Mouse (Mus musculus): ENCODE measurements around the gene Mfsd9.

Mfsd9 gene

DNA sequence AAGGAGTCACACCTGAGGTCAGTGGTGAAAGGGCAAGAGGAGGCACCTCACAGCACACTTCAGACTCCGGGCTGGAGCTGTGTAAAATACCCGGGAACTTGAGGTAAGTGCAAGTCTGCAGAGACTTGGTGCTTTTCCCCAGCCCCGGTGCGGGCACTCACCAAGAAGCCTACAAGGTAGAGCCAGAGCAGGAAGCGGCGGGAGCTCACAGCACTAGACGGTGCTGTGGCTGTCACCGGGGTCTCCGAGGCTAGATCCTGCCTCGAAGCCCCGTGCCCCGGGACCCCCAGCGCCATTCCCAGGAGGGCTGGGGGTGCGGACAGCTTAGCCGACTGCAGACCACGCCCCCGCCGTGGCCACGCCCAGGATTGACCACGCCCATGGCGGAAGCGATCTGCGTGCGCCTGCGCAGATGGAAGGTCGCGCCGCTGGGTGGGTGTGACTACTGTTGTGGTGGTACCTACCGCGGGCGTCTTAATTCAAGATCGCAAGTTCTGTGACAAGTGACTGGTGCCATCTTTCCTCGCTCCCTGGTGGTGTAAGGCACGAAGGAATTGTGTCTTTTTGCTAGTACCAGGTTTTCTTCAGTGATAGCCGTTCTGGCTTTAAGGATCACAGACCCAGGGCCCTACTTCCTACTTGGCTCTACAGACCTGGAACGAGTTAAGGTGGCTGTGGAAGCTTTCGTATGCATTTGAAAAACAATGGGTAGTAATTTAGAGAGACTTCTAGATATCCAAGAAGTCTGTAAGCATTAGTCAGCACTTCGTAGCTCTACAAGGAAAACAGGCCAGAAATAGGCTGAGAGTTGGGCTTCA, at the start of gene Mfsd9:
Gene Mfsd9 (minus strand): TSS at position 364 of the 818 bp plus-strand sequence.
- CTCF ChIA-PET: no interaction called here

DNA sequence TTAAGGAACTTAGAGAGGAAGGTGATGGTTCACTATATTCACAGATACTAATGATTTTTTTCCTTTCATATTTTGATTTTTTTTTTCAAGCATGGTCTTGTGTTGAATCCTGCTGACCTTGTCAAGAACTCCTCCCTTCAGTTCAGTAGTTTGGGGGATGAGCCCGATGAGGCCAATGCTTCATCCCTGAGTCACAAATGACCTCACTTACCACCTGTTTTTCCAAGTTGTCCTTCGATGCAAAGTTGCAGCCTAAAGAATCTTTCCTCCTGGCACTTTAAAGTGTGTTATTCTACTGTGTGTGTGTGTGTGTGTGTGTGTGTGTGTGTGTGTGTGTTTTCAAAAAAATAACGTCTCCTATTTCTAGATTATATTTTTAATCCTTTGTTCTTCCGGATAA, 45.0 kb upstream of the Mfsd9 start:
- CTCF ChIA-PET: no interaction called here

DNA sequence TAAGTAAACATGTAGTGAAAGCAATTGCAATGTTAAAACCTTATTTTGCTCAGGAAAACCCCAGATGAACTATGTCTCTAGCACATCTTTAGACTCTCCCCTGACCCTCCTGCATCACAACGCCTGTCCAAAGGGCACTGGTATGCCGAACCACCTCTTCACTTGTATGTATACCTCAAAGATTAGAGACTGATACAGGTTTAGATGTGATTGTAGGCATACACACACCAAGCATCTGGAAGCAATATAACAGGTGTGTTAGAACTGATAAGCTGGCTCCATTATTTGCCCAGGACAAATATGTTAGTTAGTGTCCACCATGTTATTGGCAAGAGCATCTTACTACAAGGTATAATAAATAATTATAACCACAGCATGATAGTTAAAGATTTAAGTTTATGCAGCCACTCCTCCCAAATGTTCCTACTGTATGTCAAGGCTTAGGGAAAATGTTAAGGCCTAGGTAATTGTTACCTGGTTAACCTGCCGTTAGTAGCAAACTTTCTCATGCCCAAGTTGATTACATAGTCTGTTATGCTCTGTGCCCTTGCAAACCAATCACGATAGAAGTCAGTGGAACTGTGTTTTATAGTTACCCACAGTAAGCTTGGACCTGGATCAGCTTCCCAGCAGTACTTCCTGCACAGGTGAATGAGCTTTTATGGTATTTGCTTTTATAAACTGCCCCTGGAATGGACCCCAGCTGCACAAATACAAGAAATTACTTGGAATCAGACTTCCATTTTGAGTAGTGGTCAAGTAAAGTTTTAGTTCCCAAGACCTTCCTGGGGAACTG, 40.4 kb upstream of the Mfsd9 start:
- CTCF ChIA-PET: no interaction called here

DNA sequence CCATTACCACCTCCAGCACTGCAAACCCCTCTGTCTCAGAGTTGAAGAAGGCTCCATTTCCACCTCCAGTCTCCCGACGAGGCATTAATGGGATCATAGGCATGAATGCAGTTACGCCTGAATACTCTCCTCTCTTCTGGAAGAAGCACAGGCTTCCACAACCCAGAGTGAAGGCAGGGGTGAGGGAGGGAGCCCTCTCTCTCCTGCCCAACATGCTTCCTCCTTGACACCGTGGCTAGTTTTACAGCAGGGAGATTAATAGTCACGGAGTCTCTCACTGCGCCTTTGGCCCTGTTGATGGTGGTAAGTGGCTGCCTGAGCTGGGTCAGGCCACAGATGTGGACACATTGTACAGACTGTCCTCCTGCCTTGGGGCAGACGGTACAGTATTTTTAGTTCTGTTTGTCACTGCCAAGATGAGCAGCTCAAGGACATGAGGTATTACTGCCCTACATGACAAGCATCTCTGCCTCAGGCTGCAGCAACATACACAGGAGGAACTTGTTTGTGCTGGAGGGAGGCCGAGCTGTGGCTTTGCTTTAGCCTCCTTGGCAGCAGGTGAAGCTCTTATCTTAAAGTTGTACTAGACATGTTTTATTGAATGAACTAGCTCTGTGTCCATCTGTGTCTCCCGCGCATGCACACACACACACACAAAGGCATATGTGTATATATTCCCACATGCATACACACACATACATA, 38.9 kb upstream of the Mfsd9 start:
- CTCF ChIA-PET: no interaction called here

DNA sequence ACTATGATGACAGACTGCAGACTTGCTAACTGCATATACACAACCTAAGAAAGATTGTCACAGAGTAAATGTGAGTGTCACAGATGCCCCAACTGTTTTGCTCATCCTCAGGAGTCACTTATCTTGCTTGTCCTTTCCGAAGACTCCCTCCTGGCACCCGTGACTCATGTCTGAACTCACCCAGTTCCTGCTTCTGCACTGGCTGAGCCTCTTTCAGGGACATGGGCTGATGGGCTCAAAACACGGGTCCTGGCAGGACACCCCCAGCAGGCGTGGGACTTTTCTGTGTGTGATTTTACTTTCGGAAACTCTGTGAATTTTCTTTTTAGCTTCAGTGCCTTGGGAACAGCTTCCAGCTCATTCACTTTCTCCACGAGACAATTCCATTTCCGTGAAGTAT, 35.3 kb upstream of the Mfsd9 start:
- CTCF ChIA-PET: no interaction called here

DNA sequence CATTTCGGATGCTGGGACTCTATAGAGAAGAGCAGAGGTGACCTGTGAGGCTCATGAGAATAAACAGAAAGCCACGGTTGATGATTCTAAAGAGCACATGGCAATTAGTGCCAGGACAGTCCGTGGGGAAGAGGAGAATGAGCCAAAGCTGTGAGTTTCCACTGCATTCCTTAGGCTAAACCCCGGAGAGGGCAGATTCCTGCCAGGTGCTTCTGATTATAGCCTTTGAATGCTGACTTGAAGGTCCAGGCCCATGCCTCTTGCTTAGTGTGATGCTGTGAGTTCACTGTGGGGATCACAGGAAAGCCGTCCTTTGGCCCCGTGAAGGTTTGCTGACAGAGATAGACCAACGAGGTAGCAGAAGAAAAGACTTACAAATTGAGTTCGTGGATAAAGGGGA, 34.4 kb upstream of the Mfsd9 start:
- CTCF ChIA-PET: no interaction called here

DNA sequence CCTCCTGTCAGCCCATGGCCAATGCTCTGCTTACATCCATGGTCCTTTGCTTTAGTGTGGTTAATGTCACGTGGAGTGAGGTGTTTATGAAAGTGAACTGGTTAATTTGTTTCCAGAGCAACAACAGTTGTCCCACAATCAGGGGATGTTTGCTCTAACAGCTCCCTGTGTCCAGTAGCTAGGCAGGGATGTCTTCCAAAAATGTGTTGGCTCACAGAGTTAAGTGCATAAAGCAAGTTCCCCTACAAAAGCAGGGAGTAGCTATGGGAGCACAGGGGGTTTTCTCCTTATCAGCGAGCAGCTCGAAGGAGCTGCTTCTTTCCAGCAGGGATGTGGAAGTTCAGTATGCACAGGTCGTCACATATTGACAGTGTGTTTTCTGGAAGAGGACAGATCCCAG, 34.0 kb upstream of the Mfsd9 start:
- CTCF ChIA-PET: no interaction called here

DNA sequence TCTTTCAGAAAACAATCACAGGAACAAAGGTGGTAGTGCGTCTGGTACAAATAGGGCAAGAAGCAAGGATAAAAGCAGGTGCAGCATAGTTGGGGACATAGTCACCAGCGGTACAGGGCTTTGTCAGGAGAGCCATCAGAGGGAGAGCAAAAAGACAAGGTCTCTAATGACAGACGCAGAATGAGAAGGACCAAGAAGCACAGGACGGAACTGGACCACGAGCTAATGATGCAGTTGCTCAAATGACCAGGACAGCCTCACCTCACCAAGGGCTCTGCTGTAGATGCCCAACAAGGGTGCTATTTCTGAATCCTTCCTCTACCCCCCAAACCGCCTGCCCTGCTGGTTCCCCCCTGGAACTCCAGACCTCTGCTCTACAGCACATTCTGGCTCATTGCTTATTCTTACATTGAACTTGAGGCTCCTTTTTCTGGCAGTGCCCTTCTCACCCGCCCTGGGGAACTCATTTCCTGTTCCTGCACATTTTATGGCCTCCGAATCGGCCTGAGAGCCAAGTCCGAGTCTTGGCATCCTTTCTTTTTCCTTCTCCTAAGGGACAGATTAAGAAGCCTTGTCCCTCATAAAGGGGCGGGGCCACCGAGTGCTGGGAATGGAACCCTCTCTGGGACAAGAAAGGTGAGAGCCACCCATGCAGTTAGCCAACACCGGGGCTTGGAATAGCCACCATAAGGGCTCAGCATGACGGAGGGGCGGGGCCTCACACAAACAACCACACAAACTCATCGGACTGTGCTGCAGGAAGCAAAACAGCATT, 24.8 kb upstream of the Mfsd9 start:
- CTCF ChIA-PET: no interaction called here

DNA sequence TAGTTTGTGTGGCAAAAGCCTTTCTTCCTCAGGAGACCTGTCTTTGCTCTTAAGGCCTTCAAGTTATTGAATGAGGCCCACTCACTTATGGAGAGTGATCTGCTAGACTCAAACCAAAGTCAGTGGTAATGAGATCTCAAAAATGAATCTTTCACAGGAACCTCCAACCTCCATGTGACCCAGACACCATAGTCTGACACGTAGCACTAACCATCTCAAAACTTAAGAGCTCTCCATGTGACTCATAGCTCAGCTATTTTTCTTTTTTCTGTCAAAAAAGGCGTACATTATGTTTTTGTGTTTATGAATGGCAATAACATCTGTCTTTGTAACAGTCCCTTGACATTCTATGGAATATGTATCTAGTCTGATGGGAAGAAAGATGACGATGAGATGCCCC, 18.2 kb upstream of the Mfsd9 start:
- CTCF ChIA-PET: no interaction called here

DNA sequence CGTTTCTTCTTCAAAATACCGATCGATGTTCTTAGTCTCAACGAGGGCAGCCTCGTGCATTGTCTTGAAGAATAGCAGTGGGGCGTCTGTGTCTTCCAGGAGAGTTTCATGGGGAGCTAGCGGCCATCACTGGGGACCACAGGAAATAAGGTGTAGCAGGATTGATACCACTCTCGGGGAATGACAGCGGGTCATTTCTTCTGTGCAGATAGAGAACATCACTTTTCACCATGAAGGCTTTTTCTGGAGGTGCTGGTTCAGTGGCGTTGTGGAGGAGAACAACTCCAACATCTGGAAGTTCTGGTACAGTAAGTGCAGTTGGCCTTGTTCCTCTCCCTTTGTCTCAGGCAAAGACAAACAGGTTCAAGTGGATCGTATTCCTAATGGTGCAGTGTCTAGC, 15.4 kb upstream of the Mfsd9 start:
- CTCF ChIA-PET: no interaction called here

DNA sequence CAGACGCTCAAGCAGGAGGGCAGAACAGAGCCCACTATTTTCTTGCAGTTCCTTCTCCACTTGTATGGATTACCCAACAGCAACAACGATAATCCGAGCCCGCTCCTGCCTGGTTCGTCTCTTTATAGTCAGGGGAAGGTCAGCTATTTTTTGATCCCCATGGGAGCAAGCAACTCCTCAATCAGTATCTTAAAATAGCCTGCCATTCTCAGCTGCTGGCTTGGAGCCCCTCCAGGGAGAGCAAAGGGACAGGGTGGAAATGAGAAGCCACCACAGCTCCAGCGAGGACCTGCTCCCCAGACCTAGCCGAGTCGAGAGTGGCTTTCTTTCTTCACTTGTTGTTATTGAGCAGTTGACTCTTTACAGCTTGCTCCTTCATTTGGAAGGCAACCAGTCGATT, 14.9 kb upstream of the Mfsd9 start, which contains the start of gene Tmem182:
Gene Tmem182 (plus strand): TSS at position 251 of the 400 bp plus-strand sequence.
- CTCF ChIA-PET: no interaction called here

DNA sequence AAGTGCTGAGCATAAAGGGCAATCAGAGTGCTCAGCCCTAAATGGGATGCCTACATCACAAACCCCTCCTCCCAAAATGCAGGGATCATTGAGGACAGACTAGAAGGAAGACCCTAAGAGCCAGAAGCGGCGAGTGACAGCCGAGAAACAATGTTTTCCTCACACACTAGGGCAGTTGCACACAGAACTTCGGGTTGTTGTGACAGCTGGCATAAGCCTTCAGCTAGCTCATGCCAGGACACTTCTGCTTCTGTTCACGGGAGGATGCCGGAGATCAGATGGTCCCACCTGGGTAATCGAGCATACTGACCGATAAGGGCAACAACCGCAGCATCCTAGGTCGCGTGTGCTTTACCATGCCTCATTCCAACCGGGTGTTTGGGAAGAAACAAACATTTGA, 13.6 kb upstream of the Mfsd9 start:
- CTCF ChIA-PET: no interaction called here

DNA sequence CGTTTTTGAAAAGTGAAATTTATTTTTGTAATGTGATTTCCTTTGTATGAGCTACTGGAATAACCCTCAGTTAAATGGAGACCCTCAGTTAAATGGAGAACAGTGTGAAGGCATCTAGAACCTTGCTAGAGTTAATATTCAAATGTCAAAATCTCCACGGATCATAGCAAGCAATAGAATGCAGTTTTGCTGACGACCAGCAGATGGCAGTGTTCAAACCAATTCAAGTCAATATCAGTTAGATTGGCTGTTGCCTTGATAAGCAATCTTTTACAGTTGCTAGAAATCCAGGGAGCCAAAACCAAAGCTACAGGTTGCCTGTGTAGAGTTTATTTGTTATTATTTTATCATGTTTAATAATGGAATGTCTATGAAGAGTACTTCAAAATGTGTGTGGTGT, 12.3 kb upstream of the Mfsd9 start:
- CTCF ChIA-PET: interaction anchor here (0.6 kb wide), 1 partner anchor 64 kb away, joined by 14 read pairs; no protein-coding TSS in a partner anchor

DNA sequence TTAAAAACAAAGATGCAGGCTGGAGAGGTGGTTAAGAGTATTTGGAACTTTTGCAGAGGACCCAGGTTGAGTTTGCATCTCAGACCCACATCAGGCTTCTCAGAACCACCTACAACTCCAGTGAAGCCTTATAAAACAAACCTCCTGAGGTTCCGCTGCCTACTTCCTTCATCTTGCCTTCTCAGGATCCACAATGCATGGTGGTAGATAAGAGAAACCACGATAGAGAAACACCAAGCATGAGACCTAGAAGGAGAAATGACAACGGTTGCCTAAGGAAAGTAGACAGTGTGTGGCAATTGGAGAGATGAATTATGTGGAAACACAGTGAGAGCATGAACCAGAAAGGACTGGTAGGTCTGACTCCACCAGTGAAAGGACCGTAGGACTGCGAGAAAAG, 10.4 kb upstream of the Mfsd9 start:
- CTCF ChIA-PET: no interaction called here

DNA sequence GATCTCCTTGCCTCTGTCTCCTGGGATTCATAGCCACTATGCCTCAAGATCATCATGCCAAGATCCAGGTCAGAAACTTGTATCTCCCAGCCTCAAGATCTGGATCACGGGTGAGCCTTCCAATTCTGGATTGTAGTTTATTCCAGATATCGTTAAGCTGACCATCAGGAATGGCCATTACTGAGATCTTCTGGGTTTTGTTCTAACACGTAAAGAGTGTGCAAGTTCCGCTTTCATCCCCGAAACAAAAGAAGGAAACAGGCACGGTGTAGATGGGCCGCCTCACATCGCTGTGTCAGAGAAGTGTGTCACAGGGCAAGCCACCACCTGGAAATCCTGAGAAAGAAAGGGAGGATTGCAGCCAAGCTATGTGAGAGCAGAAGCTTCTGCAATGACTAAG, 8.6 kb upstream of the Mfsd9 start:
- CTCF ChIA-PET: no interaction called here

DNA sequence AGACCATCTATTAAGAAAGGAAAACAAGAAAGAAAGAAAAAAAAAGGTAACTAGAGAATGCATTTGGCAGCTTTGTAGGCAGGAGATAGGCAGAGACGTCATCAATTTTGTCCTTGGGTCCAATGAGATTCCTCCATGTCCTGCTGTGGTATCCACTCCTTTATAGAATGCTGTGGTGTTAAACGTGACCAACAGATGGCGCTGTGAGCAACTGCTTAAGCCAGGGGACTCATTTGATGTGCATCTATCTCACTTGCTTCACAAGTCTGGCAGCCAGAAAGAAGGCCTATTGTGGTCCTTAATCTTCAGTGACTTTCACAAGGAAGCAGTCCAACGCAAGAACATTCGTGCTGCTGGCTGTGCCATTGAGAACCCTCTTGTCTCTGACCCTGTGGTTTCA, 6.9 kb upstream of the Mfsd9 start:
- CTCF ChIA-PET: no interaction called here

DNA sequence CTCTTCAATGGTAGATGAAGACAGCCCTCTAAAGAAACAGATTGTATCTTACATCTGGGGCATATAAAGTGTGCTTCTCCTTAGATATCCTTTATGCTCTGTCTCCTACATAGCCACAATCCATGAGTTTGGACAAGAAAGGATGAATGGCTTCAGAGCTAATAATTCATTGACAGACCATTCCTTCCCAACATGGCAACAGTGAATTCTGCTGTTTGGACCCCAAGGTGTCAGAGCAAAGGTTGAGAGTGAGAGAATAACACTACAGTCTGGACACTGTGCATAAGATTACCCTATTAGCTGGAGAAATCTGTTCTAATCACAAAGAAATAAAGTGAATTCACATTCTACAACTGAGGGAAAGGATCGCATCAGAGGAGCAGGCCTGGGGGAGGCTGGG, 5.0 kb upstream of the Mfsd9 start:
- CTCF ChIA-PET: no interaction called here

DNA sequence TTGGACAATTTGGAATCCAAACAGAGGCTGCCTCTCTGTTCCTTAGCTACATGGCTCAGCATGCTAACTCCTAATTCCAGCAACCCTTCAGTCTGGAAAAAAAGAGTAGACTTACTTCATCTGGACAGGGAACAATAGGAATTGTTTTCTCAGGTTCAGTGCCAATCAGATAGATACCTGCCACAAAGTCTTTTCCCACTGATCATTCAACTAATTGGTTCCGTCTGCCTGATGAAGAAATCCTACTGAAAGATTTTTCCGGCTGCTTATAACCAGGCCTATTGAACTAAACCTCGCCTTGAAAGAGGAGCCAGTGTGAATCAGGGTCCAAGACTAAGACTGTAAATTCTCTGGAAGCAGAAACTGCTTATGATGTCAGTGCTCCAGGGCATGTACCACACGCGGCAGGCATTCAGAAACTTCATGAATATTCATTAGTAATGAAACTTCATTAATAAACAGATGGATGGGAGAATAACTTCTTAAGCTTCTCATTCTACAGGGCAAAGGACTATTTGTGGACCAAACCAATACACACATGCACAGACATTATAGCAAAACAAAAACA, 737 bp downstream of the Mfsd9 start:
- CTCF ChIA-PET: interaction anchor here (0.5 kb wide), 1 partner anchor 1688 kb away, joined by 4 read pairs; no protein-coding TSS in a partner anchor

DNA sequence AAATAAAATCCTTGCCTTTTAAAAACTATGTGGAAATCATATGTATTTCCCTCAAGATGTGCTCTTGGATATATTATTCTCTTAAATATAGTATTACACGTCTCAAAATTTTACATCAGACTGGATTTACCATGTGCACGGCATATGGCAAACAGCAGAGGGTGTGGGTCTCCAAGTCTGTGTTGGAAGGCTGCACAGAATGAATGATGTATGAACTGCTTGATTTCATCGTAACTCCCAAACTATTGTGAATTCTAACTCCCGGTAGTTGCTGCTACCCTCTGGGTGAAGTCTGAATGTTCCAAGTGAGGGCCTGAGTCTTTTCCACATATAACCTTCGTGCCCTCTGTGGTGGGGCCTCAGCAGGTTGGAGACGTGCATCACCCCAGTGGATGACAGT, 1.5 kb downstream of the Mfsd9 start:
- CTCF ChIA-PET: interaction anchor here (0.5 kb wide), 1 partner anchor 1687 kb away, joined by 4 read pairs; no protein-coding TSS in a partner anchor

DNA sequence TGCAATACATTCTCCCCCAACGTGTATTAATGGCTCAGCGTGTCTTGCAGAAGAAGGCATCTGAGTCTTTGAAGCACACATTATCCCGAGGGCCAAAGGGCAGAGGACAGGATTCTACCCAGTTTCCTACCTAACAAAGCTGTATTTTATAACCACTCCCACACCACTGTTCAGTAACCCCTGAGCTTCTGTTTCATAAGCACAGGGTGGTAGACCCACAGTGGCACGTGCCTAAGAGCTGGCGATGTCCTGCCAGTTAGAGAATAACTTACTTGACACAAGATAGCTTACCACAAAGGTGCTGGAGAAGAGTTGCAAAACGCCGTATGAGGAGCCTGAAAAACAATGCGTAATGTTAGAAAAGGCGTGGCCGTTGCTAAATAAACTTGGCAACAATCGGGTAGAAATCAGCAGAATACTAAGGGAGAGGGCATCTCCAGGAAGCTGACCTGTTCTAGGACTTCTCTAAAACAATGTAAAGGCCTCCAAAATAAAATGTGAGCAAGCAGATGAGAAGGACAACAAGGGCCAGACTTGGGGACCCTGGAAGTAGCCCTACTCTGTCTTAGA, 4.5 kb downstream of the Mfsd9 start:
- CTCF ChIA-PET: no interaction called here

DNA sequence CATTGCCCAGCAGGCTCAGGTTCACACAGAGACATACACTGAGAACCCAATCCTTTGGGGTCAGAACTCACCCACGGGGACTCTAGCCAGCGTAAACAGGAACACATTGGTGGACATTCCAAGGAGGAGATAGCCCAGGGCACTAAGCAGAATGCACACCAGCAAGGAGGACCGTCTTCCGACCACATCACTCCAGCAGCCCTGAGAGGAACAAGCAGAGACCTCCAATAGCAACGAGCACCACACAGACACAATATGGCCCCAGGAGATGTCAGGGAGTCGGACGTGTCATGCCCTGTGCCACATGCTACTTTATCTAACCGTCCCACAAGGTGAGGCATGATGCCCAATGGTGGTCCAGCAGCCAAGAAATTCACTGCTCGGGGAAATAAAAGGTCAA, 6.2 kb downstream of the Mfsd9 start:
- CTCF ChIA-PET: no interaction called here

Measured in spleen, embryonic (tissue).